Mouse (Mus musculus): ENCODE results near the gene Serinc4. TPM values are rescaled to one million over a fixed set of nuclear protein-coding genes. Genes with fewer than 3 reads are reported as not detected.

Serinc4 gene
- total and polyA plus RNA-seq, 3 experiments, result 0.38 to 1.2 TPM; not detected in 1

DNA sequence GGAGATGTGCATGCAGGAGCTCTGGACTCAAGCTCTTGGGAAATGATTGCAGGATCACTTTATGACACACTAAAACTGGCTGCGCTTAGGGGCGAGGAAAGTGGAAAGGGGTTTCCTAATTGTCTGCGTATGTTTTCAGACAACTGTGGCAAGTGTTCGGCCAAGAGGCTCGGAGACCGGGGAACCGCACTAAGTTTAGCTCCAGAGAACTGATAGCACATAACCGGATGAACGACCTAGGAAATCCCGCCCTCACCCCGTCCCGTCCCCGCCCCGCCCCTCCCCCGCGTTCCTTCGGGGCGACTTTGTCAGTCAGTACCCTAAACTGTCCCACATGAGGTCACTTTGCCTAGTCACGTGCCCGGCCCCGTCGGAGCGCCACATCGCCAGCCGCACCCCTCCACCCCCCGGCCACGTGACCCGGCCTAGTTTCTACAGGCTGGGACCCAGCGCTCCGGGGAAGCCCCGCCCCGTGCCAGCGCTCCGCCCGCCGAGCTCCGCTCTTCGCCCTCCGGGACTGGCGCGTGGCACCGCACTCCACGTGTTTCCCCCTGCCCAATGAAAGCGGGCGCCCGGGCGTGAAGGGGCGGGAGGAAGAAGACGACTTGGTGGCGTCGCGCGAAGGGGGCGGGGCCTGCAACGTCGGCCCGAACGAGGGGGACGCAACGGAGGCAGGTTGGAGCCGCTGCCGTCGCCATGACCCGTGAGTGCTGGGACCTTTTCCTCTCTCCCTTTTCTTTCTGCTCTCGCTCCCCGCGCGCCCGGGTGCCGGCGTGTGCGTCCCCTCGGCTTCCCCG, 7.6 kb downstream of the Serinc4 start, which contains the start of gene Serf2 (continued):
- TF ChIP-seq MYB (IDR thresholded peaks at IDR 0.05; ENCODE audit: low read depth, low read length), result no peak
- TF ChIP-seq UBTF (IDR thresholded peaks at IDR 0.05; ENCODE audit: borderline replicate concordance, insufficient read depth, low read depth, low read length), result no peak
- TF ChIP-seq NRF1 (IDR thresholded peaks at IDR 0.05; ENCODE audit: insufficient read depth, low read depth, low read length, poor library complexity, severe bottlenecking), result no peak

DNA sequence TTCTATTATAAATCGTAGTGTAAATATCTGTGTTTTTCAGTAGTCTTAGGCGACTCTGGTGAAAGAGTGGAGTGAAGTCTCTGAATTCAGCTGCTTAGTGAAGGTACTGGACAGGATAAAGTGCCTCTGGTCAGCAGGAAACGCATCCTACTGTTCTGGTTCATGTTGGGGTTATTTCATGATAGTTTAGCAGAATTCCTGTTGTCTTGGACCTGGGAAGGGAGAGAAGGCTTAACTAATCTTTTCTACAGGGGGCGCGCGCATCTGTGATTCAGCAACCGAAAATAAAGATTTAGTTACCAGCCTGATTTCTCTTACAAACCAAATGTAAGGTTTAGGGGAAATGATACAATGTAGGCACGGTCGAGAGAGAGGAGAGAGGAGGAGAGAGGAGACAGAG, 8.4 kb downstream of the Serinc4 start:
- peaks cover 18 to 39% of the 10 kb centered on the region in 2 experiments for H3K4me1 ChIP-seq (ENCODE audit: control insufficient read depth in 1 of 2, insufficient read depth in 2 of 2, low read length in 2 of 2)
- DNase-seq (ENCODE audit: low read depth, low spot score), result peak; percentile 71

GRCm38 (mm10) chr2:121447006-121447405, 9.6 kb downstream of the Serinc4 start:
- no peaks in the 10 kb centered on the region for H3K27me3 ChIP-seq (ENCODE audit: control insufficient read depth in 1 of 2, insufficient read depth in 2 of 2, low read length in 2 of 2)
- H3K4me1 ChIP-seq (ENCODE audit: control insufficient read depth in 1 of 2, insufficient read depth in 2 of 2, low read length in 2 of 2), result peaks cover 18 to 39% of the 10 kb centered on the region in 2 experiments
- H3K9ac ChIP-seq (ENCODE audit: control insufficient read depth, low read depth, low read length, poor library complexity, severe bottlenecking), result no peak overlapping the region
- H3K36me3 ChIP-seq (ENCODE audit: control insufficient read depth in 1 of 2, insufficient read depth in 2 of 2, low read length in 2 of 2), result peaks cover 0 to 30% of the 10 kb centered on the region in 2 experiments; a peak in 2 of 4 replicates
- peaks cover 17% of the 10 kb centered on the region for H3K79me2 ChIP-seq (ENCODE audit: control insufficient read depth, insufficient read depth, low read length, poor library complexity)
- H3K9me3 ChIP-seq (replicated peaks; ENCODE audit: insufficient read depth, low read length), result no peaks in the 10 kb centered on the region
- H3K27ac ChIP-seq (ENCODE audit: control insufficient read depth, low read depth, low read length), result peak overlapping the region; percentile 37; the same call in 1 of the 2 replicates
- H3K4me3 ChIP-seq (ENCODE audit: control insufficient read depth in 1 of 2, insufficient read depth in 1 of 2, low read depth in 2 of 2, low read length in 2 of 2), result peak overlapping the region; percentile 1 to 59; a peak in 2 of 4 replicates
- TF ChIP-seq HCFC1 (IDR thresholded peaks at IDR 0.05; ENCODE audit: low read depth, low read length) (0 out of 2 replicates have a peak, but pooled peaks have one; percentile 41), JUND (IDR thresholded peaks at IDR 0.05; ENCODE audit: low read depth, low read length) (peak; percentile 59; the same call in 1 of the 2 replicates), UBTF (IDR thresholded peaks at IDR 0.05; ENCODE audit: borderline replicate concordance, insufficient read depth, low read depth, low read length) (no peak), USF1 (IDR thresholded peaks at IDR 0.05; ENCODE audit: low read depth, low read length) (0 out of 2 replicates have a peak, but pooled peaks have one; percentile 17), ELF1 (IDR thresholded peaks at IDR 0.05; ENCODE audit: low read depth, low read length) (peak; percentile 15; the same call in 1 of the 2 replicates), SMC3 (IDR thresholded peaks at IDR 0.05; ENCODE audit: low read depth, low read length) (no peak), ETS1 (IDR thresholded peaks at IDR 0.05; ENCODE audit: low read depth, low read length) (peak; percentile 53; the same call in 1 of the 2 replicates), TBP (IDR thresholded peaks at IDR 0.05; ENCODE audit: low read depth, low read length) (0 out of 2 replicates have a peak, but pooled peaks have one; percentile 18), ZC3H11A (IDR thresholded peaks at IDR 0.05; ENCODE audit: low read depth, low read length) (no peak), SIN3A (IDR thresholded peaks at IDR 0.05; ENCODE audit: low read length) (peak; percentile 55; the same call in 1 of the 2 replicates), RCOR1 (IDR thresholded peaks at IDR 0.05; ENCODE audit: low read depth, low read length) (peak; percentile 47; the same call in 1 of the 2 replicates), EP300 (IDR thresholded peaks at IDR 0.05; ENCODE audit: low read depth in 1 of 2, low read length in 2 of 2) (peak; percentile 4 to 5; a peak in 1 of 4 replicates), MAX (IDR thresholded peaks at IDR 0.05; ENCODE audit: low read length) (peak; percentile 58), MYC (IDR thresholded peaks at IDR 0.05; ENCODE audit: low read depth, low read length) (no peak), POLR2AphosphoS5 (IDR thresholded peaks at IDR 0.05; ENCODE audit: borderline replicate concordance, low read depth, low read length) (no peak), ZNF384 (IDR thresholded peaks at IDR 0.05; ENCODE audit: low read depth, low read length) (peak; percentile 49; the same call in 1 of the 2 replicates)
- peak; percentile 86 for DNase-seq (ENCODE audit: low read depth, low spot score)

More for the DNA sequence above, 8.4 kb downstream of the Serinc4 start:
- H3K79me2 ChIP-seq (ENCODE audit: control insufficient read depth, insufficient read depth, low read length, poor library complexity), result peaks cover 19% of the 10 kb centered on the region
- H3K4me3 ChIP-seq (ENCODE audit: control insufficient read depth in 1 of 2, insufficient read depth in 1 of 2, low read depth in 2 of 2, low read length in 2 of 2), result peak overlapping the region; percentile 49 to 65
- peak overlapping the region; percentile 90 for H3K27ac ChIP-seq (ENCODE audit: control insufficient read depth, low read depth, low read length)
- H3K9ac ChIP-seq (ENCODE audit: control insufficient read depth, low read depth, low read length, poor library complexity, severe bottlenecking), result peak overlapping the region; percentile 62
- no peaks in the 10 kb centered on the region for H3K9me3 ChIP-seq (replicated peaks; ENCODE audit: insufficient read depth, low read length)
- no peaks in the 10 kb centered on the region for H3K27me3 ChIP-seq (ENCODE audit: control insufficient read depth in 1 of 2, insufficient read depth in 2 of 2, low read length in 2 of 2)
- TF ChIP-seq SMC3 (IDR thresholded peaks at IDR 0.05; ENCODE audit: low read depth, low read length), result 0 out of 2 replicates have a peak, but pooled peaks have one; percentile 17
- TF ChIP-seq RCOR1 (IDR thresholded peaks at IDR 0.05; ENCODE audit: low read depth, low read length), result peak; percentile 82
- TF ChIP-seq CTCF (IDR thresholded peaks at IDR 0.05 in 2 of 3, conservative IDR thresholded peaks at IDR 0.05 in 1 of 3; ENCODE audit: control insufficient read depth in 1 of 3, insufficient read depth in 1 of 3, low read depth in 2 of 3, low read length in 3 of 3, poor library complexity in 1 of 3, severe bottlenecking in 1 of 3), result peak in 1 of 3 experiments; percentile 42; a peak in 2 of 6 replicates
- TF ChIP-seq MAFK (IDR thresholded peaks at IDR 0.05; ENCODE audit: borderline replicate concordance, low read depth, low read length), result no peak
- TF ChIP-seq BHLHE40 (IDR thresholded peaks at IDR 0.05; ENCODE audit: borderline replicate concordance, low read depth, low read length), result no peak
- TF ChIP-seq KAT2A (conservative IDR thresholded peaks at IDR 0.05; ENCODE audit: low read depth, low read length), result no peak
- 0 out of 2 replicates have a peak, but pooled peaks have one; percentile 23 for TF ChIP-seq MAZ (IDR thresholded peaks at IDR 0.05; ENCODE audit: low read depth, low read length)
- no peak for TF ChIP-seq NRF1 (IDR thresholded peaks at IDR 0.05; ENCODE audit: insufficient read depth, low read depth, low read length, poor library complexity, severe bottlenecking)
- no peak for TF ChIP-seq GABPA (IDR thresholded peaks at IDR 0.05; ENCODE audit: low read depth, low read length)
- TF ChIP-seq MYB (IDR thresholded peaks at IDR 0.05; ENCODE audit: low read depth, low read length), result no peak
- TF ChIP-seq RAD21 (IDR thresholded peaks at IDR 0.05; ENCODE audit: low read depth, low read length), result peak; percentile 18; the same call in 1 of the 2 replicates
- peaks cover 0 to 30% of the 10 kb centered on the region in 2 experiments; a peak in 2 of 4 replicates for H3K36me3 ChIP-seq (ENCODE audit: control insufficient read depth in 1 of 2, insufficient read depth in 2 of 2, low read length in 2 of 2)
